Mouse (Mus musculus) small intestine, adult 10 weeks (tissue): ENCODE measurements around the gene Cd163l1. TPM values are rescaled to one million over a fixed set of nuclear protein-coding genes. Genes with fewer than 3 reads are reported as not detected.

Experiments
- polyA plus RNA-seq: library from polyadenylated mRNA; stranded (reverse); fragments of 350-450 nt; fragmentation: Illumina TruSeq; extraction: RNeasy Lipid Tissue Mini Kit (QIAGEN cat#74804); gene quantifications from one replicate; pipeline ENCODE4 v1.2.3, GENCODE M21; 2014; ENCODE audit warnings: low replicate concordance

Cd163l1 gene
- polyA plus RNA-seq: not detected

GRCm38 (mm10) chr7:140217967-140218366 is at the start of gene Cd163l1:
Cd163l1 (plus strand) TSS chr7:140218267.

GRCm38 (mm10) chr7:140172936-140173335 is 45.1 kb upstream of the Cd163l1 start, which contains the start of gene Olfr523:
Olfr523 (plus strand) TSS chr7:140173217.

GRCm38 (mm10) chr7:140205864-140206263 is 12.2 kb upstream of the Cd163l1 start, which contains the start of gene Olfr524:
Olfr524 (minus strand) TSS chr7:140205964.

GRCm38 (mm10) chr7:140247216-140247615 is 29.1 kb downstream of the Cd163l1 start, which contains the start of gene 5830411N06Rik:
5830411N06Rik (plus strand) TSS chr7:140247284.

Other genes starting within 250 kb of the Cd163l1 start
- not detected for gene 6430531B16Rik, start 239.5 kb upstream of the Cd163l1 start, polyA plus RNA-seq
- 0.11 TPM for gene Adam8, start 225.7 kb upstream of the Cd163l1 start, polyA plus RNA-seq
- 7.8 TPM for gene Zfp511, start 181.9 kb upstream of the Cd163l1 start, polyA plus RNA-seq
- 4.9 TPM for gene Tubgcp2, start 181.6 kb upstream of the Cd163l1 start, polyA plus RNA-seq
- not detected for gene Msx3, start 169.2 kb upstream of the Cd163l1 start, polyA plus RNA-seq
- not detected for gene Caly, start 135.7 kb upstream of the Cd163l1 start, polyA plus RNA-seq
- gene Prap1, start 124.9 kb upstream of the Cd163l1 start, polyA plus RNA-seq: 108 TPM
- gene Fuom, start 115.8 kb upstream of the Cd163l1 start, polyA plus RNA-seq: 54.7 TPM
- 2.9 TPM for gene Paox, start 102.5 kb upstream of the Cd163l1 start, polyA plus RNA-seq
- gene Echs1, start 101.8 kb upstream of the Cd163l1 start, polyA plus RNA-seq: 65.0 TPM
- 1.1 TPM for gene Mtg1, start 80.7 kb upstream of the Cd163l1 start, polyA plus RNA-seq
- gene Sprn, start 63.4 kb upstream of the Cd163l1 start, polyA plus RNA-seq: 0.11 TPM
- not detected for gene Olfr522, start 53.5 kb upstream of the Cd163l1 start, polyA plus RNA-seq
- gene Olfr523, start 45.0 kb upstream of the Cd163l1 start, polyA plus RNA-seq: not detected
- not detected for gene Olfr524, start 12.3 kb upstream of the Cd163l1 start, polyA plus RNA-seq
- not detected for gene 5830411N06Rik, start 29.0 kb downstream of the Cd163l1 start, polyA plus RNA-seq
- gene Olfr525, start 102.6 kb downstream of the Cd163l1 start, polyA plus RNA-seq: not detected
- gene Olfr527, start 115.8 kb downstream of the Cd163l1 start, polyA plus RNA-seq: not detected
- 0.33 TPM for gene Olfr60, start 143.4 kb downstream of the Cd163l1 start, polyA plus RNA-seq
- not detected for gene Olfr530, start 158.1 kb downstream of the Cd163l1 start, polyA plus RNA-seq
- not detected for gene Olfr531, start 184.7 kb downstream of the Cd163l1 start, polyA plus RNA-seq
- not detected for gene Olfr532, start 203.4 kb downstream of the Cd163l1 start, polyA plus RNA-seq
- gene Olfr533, start 245.1 kb downstream of the Cd163l1 start, polyA plus RNA-seq: not detected